Mouse (Mus musculus): ENCODE data around the gene Ppp2r3c. TPM values are rescaled to one million over a fixed set of nuclear protein-coding genes. Genes with fewer than 3 reads are reported as not detected.
"Not testable (repeated sequence)": the region's sequence is repeated elsewhere in the genome, so short reads cannot be mapped to it uniquely, and the experiment has no call there.

The Ppp2r3c gene
- polyA plus RNA-seq, 1 experiment from 2014 or later, result 5.5 TPM

DNA sequence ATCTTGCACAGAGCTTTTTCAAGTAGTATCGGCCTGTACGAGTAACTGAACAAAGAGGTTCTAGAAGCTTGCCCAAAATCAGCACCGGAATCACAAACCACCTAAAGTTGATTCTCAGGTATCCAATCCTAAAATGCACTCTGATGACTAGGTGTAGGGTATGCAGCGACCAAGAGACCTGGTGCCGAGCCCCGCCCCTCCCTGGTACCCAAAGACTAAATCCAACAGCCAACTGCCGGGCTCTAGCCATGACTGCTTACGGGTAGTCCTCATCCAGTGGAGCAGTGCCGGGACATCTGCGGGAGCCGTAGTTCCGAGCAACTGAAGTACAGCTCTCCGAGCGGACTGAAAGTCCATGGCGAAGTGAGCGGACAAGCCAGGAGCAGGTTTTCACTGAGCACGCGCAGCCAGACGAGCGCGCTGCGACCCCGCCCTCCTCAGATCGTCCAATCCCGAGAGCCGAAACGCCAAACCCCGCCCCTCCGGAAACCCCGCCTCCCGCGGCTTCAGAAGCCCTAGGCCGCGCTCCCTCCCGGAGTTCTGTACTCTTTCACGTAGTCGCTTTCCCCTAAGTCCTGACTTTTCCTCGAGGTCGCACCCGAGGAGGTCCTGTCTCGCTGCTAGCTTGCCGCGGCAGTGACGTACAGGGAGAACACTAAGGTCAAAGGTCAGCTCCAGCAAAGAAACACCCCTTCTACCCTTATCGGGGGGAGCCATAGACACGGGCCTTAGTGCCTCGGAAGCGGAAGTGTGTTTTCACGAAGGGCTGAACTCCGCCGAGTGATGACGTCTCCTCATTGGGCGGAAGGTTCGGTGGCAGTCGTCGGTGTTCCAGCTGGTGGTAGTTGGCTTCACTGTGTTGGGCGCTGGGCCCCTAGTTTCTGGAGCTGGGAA is 72.9 kb downstream of the Ppp2r3c start, which contains the start of gene Srp54c:
Srp54c (plus strand) TSS at position 543 of the 894 bp plus-strand sequence.
- not testable (repeated sequence) for H3K36me3 ChIP-seq (ENCODE audit: control insufficient read depth, insufficient read depth); H3K9ac ChIP-seq (ENCODE audit: low read depth, low read length); H3K9me3 ChIP-seq (replicated peaks; ENCODE audit: control insufficient read depth, low read length); H3K27ac ChIP-seq (ENCODE audit: low read length); H3K4me1 ChIP-seq (ENCODE audit: control insufficient read depth, low read depth, low read length); H3K27me3 ChIP-seq (ENCODE audit: control insufficient read depth, insufficient read depth, low read depth, low read length); H3K4me2 ChIP-seq (ENCODE audit: low read depth, low read length)
- H3K4me3 ChIP-seq (ENCODE audit: low read depth, low read length), result peak within 1 kb of the TSS; percentile 54
- no CpG with 5 or more reads among the region's 57 CpGs for whole genome bisulfite sequencing (ENCODE audit: insufficient replicate concordance)
- ATAC-seq (ENCODE audit: low read depth), result peak; percentile 96

Other genes with a start within 250 kb of the Ppp2r3c start
- gene 2700097O09Rik, start 222.9 kb downstream of the Ppp2r3c start, polyA plus RNA-seq (2015; fragmentation: Nextera tagmentation; extraction: Ambion mirVana), result 35.6 and 36.5 TPM in 2 replicates
- 72.2 and 72.5 TPM in 2 replicates for gene Srp54a, start 222.7 kb downstream of the Ppp2r3c start, polyA plus RNA-seq (2015; fragmentation: Nextera tagmentation; extraction: Ambion mirVana)
- gene Fam177a, start 178.5 kb downstream of the Ppp2r3c start, polyA plus RNA-seq (2015; fragmentation: Nextera tagmentation; extraction: Ambion mirVana), result 6.8 and 7.9 TPM in 2 replicates
- gene Srp54b, start 147.9 kb downstream of the Ppp2r3c start, polyA plus RNA-seq (2015; fragmentation: Nextera tagmentation; extraction: Ambion mirVana), result 24.7 and 25.2 TPM in 2 replicates
- 0.71 TPM in 1 of 2 replicates, not detected in the other for gene 1700047I17Rik2, start 103.4 kb downstream of the Ppp2r3c start, polyA plus RNA-seq (2015; fragmentation: Nextera tagmentation; extraction: Ambion mirVana)
- 30.2 and 31.5 TPM in 2 replicates for gene Srp54c, start 72.8 kb downstream of the Ppp2r3c start, polyA plus RNA-seq (2015; fragmentation: Nextera tagmentation; extraction: Ambion mirVana)
- gene 1110008L16Rik, start 3.4 kb downstream of the Ppp2r3c start, polyA plus RNA-seq (2015; fragmentation: Nextera tagmentation; extraction: Ambion mirVana), result 5.1 and 6.0 TPM in 2 replicates
- 163 and 178 TPM in 2 replicates for gene Psma6, start 81.2 kb upstream of the Ppp2r3c start, polyA plus RNA-seq (2015; fragmentation: Nextera tagmentation; extraction: Ambion mirVana)
- gene Nfkbia, start 189.6 kb upstream of the Ppp2r3c start, polyA plus RNA-seq (2015; fragmentation: Nextera tagmentation; extraction: Ambion mirVana), result 19.8 and 24.5 TPM in 2 replicates

Measured in liver, embryonic 16.5 days (tissue).